Mouse (Mus musculus) ES-E14 (cell line): Measurements from ENCODE around the gene Gimap8.

ENCODE experiments used
- CHD2 ChIP-seq: IDR thresholded peaks from 2 replicates; pipeline ENCODE4 v1.6.1; 2014; ENCODE audit warnings: mild to moderate bottlenecking, low read depth, low read length, inconsistent platforms
- MAFK ChIP-seq: IDR thresholded peaks from 2 replicates; pipeline ENCODE4 v1.6.1; 2014; ENCODE audit warnings: mild to moderate bottlenecking, low read depth, low read length, inconsistent platforms; ENCODE audit not compliant: insufficient read depth
- ZNF384 ChIP-seq: IDR thresholded peaks from 2 replicates; pipeline ENCODE4 v1.6.1; 2012; ENCODE audit warnings: low read depth, low read length, inconsistent platforms

- TF ChIP-seq ZNF384 (no peak), CHD2 (no peak), MAFK (no peak)
Measured at GRCm38 (mm10) chr6:48602080-48602741, 44.8 kb upstream of the Gimap8 start.
